Mouse (Mus musculus): Measurements from ENCODE around the gene Zeb2. TPM values are rescaled to one million over a fixed set of nuclear protein-coding genes. Genes with fewer than 3 reads are reported as not detected.
"Not testable (repeated sequence)": the region's sequence is repeated elsewhere in the genome, so short reads cannot be mapped to it uniquely, and the experiment has no call there.

The Zeb2 gene
- total RNA-seq, 1 experiment from 2014 or later = 158 TPM

GRCm38 (mm10) chr2:45112021-45112747 lies 5.0 kb downstream of the Zeb2 start:
- no peak for DNase-seq

GRCm38 (mm10) chr2:45111571-45111970 lies 5.6 kb downstream of the Zeb2 start:
- DNase-seq = not testable (repeated sequence)

GRCm38 (mm10) chr2:45110757-45111411 lies 6.3 kb downstream of the Zeb2 start:
- peak; percentile 70 for DNase-seq

- peak; percentile 73 for DNase-seq
Measured at GRCm38 (mm10) chr2:45109951-45110756, 7.0 kb downstream of the Zeb2 start.

- DNase-seq = peak; percentile 74
Measured at GRCm38 (mm10) chr2:45109161-45109950, 7.8 kb downstream of the Zeb2 start.

- peak; percentile 75 for DNase-seq
Measured at GRCm38 (mm10) chr2:45108521-45109091, 8.6 kb downstream of the Zeb2 start.

GRCm38 (mm10) chr2:45107555-45107954 lies 9.6 kb downstream of the Zeb2 start:
- DNase-seq = no peak

- DNase-seq = peak; percentile 52
Measured at GRCm38 (mm10) chr2:45105922-45106851, 11.0 kb downstream of the Zeb2 start.

GRCm38 (mm10) chr2:45105281-45105721 lies 11.9 kb downstream of the Zeb2 start:
- no peak for DNase-seq

- DNase-seq = no peak
Measured at GRCm38 (mm10) chr2:45104511-45105055, 12.6 kb downstream of the Zeb2 start.

- DNase-seq = no peak
Measured at GRCm38 (mm10) chr2:45104066-45104465, 13.1 kb downstream of the Zeb2 start.

GRCm38 (mm10) chr2:45103021-45103983 lies 13.9 kb downstream of the Zeb2 start:
- no peak for DNase-seq

GRCm38 (mm10) chr2:45102191-45102638 lies 15.0 kb downstream of the Zeb2 start:
- no peak for DNase-seq

- DNase-seq = no peak
Measured at GRCm38 (mm10) chr2:45101586-45101985, 15.6 kb downstream of the Zeb2 start.

- no peak for DNase-seq
Measured at GRCm38 (mm10) chr2:45101040-45101439, 16.2 kb downstream of the Zeb2 start.

- no peak for DNase-seq
Measured at GRCm38 (mm10) chr2:45100628-45101027, 16.6 kb downstream of the Zeb2 start.

- no peak for DNase-seq
Measured at GRCm38 (mm10) chr2:45100017-45100416, 17.2 kb downstream of the Zeb2 start.

GRCm38 (mm10) chr2:45099081-45099480 lies 18.1 kb downstream of the Zeb2 start:
- no peak for DNase-seq

- no peak for DNase-seq
Measured at GRCm38 (mm10) chr2:45097969-45098368, 19.2 kb downstream of the Zeb2 start.

All from adrenal gland, postnatal 14 days (tissue).